Mouse (Mus musculus) heart, postnatal 4 days (tissue): ENCODE measurements at regions not wholly inside any gene's neighbourhood (a gene's known extent, or its start where the extent isn't known, plus 50 kb on each side); places are given as distances from the start of the nearest gene placed in this dataset.

Experiments used
- DNase-seq: peaks from one replicate; pipeline ENCODE4 v3.0.0; 2021

DNA sequence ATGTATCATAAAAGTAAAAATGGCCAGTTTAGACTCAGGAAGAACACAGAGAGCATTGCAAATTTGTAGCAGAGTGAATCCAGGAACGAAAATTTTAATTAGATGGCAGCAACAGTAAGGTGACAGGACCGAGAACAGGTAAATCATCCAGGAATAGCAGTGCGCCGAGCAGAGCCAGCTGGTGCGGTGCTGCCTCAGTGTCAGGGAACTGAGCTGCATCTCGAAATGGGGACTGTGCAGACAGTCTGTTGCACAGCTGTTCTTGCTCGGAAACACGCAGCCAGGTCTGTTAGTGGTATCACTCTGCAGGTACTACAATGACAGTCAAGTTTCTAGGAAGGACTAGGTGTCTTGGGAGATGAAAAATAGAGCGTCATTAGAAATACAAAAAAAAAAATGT, 490.8 kb downstream of the Prkd1 start:
- no peak for DNase-seq

DNA sequence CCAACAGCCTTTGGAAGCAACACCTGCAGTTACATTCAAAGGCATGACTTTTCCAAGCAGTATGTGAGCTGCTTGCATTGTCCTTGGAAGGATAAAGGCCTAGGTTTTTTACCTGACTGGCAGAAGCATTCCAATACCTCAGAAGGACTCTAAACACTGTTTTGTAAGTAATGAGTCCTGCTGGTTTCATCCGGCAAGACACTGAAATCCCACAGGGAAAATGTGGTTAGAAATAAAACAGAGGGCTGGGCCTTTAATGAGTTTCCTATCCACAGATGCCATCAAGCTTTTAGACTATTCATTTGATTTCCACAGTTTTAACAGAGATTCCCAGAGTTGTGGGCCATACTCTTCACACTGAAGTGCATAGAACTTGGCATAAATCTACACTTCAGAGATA, 461.6 kb downstream of the Prkd1 start:
- no peak for DNase-seq

DNA sequence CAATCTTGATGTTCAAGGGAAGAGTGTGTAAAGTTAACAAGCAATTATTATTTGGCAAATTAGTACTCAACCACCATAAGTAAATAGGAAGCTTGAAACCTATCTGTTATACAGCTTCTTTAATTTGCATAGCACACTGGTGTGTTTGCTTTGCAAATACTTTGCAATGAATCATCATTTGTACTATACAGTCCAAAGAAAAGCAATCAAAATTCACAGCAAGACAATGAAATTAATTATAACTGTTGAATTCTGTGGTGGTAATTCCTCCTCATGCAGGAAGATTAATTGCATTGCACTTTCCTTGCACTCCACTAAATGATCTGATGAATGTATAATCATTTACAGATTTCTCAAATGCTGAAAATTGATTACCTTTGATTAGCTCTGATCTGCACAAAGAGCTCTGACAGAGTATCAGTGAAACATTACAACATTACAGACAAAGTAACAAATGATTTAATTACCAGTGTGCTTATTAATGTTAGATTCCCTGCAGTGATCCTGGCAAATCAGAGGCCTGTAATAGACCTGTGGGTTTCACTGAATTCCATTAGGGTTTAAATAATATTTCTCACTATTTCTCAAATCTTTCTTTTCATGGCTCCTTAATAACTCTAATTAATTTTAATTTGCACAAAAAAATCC, 457.9 kb downstream of the Prkd1 start:
- DNase-seq: no peak

- no peak for DNase-seq
Observed at GRCm38 (mm10) chr12:50191733-50192612, 456.9 kb downstream of the Prkd1 start.

- no peak for DNase-seq
Observed at GRCm38 (mm10) chr12:50193501-50193900, 455.4 kb downstream of the Prkd1 start.

DNA sequence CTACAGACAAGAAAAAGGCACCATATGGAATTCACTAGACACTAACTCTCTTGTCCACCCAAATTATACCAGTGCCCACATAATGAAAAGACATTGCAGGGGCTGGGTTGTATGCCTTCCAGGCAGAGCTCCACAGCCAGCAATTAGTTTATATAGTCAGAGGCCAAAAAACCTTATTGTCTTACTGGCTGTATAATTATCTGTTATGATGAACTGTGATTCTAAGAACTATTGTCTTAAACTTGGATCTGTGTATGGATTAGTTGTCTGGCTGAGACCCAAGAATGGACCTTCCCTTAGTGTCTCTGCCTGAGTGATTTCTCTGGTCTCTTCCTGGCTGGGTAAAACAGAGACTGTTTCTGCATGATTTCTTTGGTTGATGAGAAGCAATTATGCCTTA, 454.2 kb downstream of the Prkd1 start:
- no peak for DNase-seq

DNA sequence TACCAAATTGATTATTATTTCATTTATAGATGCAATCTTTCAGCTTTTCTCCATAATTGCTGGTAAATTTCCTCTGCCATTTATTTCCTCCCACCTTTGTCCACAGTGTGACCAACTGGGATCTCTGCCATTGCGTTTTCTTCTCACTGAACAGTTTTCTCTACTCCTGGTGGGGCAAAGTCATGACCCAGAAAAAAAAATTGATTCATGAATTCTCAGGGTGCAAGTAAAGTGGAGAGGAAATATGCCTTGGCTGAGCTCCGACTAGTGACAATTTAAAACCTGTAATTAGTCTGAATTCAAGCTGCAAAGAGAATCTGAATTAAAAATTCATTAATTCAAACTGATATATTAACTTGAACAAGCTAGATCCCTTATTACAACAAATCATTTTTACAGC, 452.6 kb downstream of the Prkd1 start:
- no peak for DNase-seq

- no peak for DNase-seq
Observed at GRCm38 (mm10) chr12:50241139-50241538, 407.8 kb downstream of the Prkd1 start.

DNA sequence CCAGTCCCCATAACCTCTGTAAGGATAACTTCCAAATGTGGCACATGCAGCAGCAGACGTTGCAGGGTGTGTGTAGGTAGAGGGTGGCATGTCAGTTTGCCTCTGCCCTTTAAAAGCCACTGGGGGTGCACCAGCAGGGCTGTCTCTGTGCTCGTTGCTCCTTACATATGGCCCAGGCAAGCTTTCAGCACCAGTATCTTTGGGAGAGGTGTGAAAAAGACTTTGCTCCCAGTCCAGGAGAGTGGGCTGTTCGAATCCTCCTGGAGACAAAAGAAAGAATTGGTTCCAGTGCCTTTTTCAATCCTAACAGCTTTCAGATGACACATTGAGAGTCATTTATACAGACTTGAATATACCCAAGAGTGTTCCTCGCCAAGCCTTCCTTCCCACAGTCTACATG, 390.0 kb downstream of the Prkd1 start:
- no peak for DNase-seq

DNA sequence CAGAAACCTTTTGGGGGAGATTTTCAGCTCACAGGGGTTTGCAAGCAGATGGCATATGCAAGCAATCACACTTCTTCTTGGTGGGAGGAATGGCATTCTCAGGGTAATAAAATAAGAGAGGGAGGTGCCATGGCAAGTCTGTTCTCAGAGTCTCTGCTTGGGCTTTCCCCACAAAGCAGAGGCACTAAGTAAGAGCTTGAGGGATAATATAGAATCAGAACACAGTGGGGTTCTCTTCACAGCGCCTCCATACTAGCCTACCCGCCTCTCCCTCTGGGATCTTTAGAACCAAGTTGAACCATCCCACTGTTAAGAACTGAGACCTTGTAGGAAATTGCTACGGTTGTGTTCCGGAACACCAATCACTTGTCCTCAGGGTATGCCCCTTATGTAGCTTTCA, 387.8 kb downstream of the Prkd1 start:
- DNase-seq: no peak

GRCm38 (mm10) chr12:50273239-50273880, 375.5 kb downstream of the Prkd1 start:
- DNase-seq: no peak

DNA sequence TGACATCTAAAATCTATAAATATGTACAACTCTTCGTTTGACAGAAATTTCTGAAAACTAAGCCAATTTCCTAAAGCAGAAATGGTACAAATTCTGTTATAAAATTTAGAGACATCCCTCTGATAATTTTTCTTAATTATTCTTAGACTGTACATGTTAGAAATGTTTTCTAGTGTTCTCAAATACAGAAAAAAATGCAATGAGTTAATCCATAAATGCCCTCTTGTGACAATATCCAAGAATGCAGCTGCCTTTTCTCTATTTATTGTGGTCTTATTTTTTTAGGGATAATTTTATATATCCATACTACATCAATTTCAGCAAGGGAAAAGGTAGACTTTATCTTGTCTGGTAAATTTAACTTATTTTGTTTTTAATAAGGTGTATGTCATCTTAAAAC, 367.3 kb downstream of the Prkd1 start:
- no peak for DNase-seq
